Mouse (Mus musculus) kidney, adult 11 months (tissue): ENCODE data around the gene Ndc1.
"Not testable (repeated sequence)": the region's sequence is repeated elsewhere in the genome, so short reads cannot be mapped to it uniquely, and the experiment has no call there.

Experiments
- DNase-seq: peaks from one replicate; pipeline ENCODE4 v3.0.0; 2022

Ndc1 gene

GRCm38 (mm10) chr4:107366408-107366807, 1.2 kb upstream of the Ndc1 start:
- DNase-seq, result not testable (repeated sequence)

- DNase-seq, result no peak
Measured at GRCm38 (mm10) chr4:107372304-107372703, 4.7 kb downstream of the Ndc1 start.

- no peak for DNase-seq
Measured at GRCm38 (mm10) chr4:107374677-107375076, 7.1 kb downstream of the Ndc1 start.

- DNase-seq, result peak; percentile 72
Measured at GRCm38 (mm10) chr4:107378954-107379353, 11.4 kb downstream of the Ndc1 start.

GRCm38 (mm10) chr4:107380871-107381270, 13.3 kb downstream of the Ndc1 start:
- DNase-seq, result no peak

GRCm38 (mm10) chr4:107387038-107387437, 19.5 kb downstream of the Ndc1 start:
- DNase-seq, result peak; percentile 45

- no peak for DNase-seq
Measured at GRCm38 (mm10) chr4:107387465-107387864, 19.9 kb downstream of the Ndc1 start.

GRCm38 (mm10) chr4:107388291-107388690, 20.7 kb downstream of the Ndc1 start:
- DNase-seq, result peak; percentile 69

GRCm38 (mm10) chr4:107389345-107389744, 21.8 kb downstream of the Ndc1 start:
- no peak for DNase-seq

- DNase-seq, result no peak
Measured at GRCm38 (mm10) chr4:107393771-107394170, 26.2 kb downstream of the Ndc1 start.

- no peak for DNase-seq
Measured at GRCm38 (mm10) chr4:107420202-107420601, 52.6 kb downstream of the Ndc1 start.

- DNase-seq, result no peak
Measured at GRCm38 (mm10) chr4:107421711-107422110, 54.1 kb downstream of the Ndc1 start.

- peak; percentile 25 for DNase-seq
Measured at GRCm38 (mm10) chr4:107422176-107422575, 54.6 kb downstream of the Ndc1 start.

- DNase-seq, result no peak
Measured at GRCm38 (mm10) chr4:107425616-107426015, 58.0 kb downstream of the Ndc1 start.

- DNase-seq, result no peak
Measured at GRCm38 (mm10) chr4:107426631-107427030, 59.0 kb downstream of the Ndc1 start.

GRCm38 (mm10) chr4:107432717-107433116, 65.1 kb downstream of the Ndc1 start:
- DNase-seq, result no peak

GRCm38 (mm10) chr4:107433998-107434355, 66.4 kb downstream of the Ndc1 start:
- no peak for DNase-seq

GRCm38 (mm10) chr4:107434356-107435237, 67.0 kb downstream of the Ndc1 start, which contains the start of gene Glis1:
Gene Glis1 (plus strand): TSS chr4:107434591.
- peak; percentile 82 for DNase-seq

- DNase-seq, result no peak
Measured at GRCm38 (mm10) chr4:107435238-107435946, 67.8 kb downstream of the Ndc1 start.

- peak; percentile 80 for DNase-seq
Measured at GRCm38 (mm10) chr4:107436476-107436875, 68.9 kb downstream of the Ndc1 start.

GRCm38 (mm10) chr4:107438741-107439140, 71.2 kb downstream of the Ndc1 start:
- DNase-seq, result peak; percentile 26

GRCm38 (mm10) chr4:107440306-107440705, 72.7 kb downstream of the Ndc1 start:
- peak; percentile 69 for DNase-seq

GRCm38 (mm10) chr4:107442288-107442687, 74.7 kb downstream of the Ndc1 start:
- DNase-seq, result peak; percentile 73

GRCm38 (mm10) chr4:107442891-107443483, 75.4 kb downstream of the Ndc1 start:
- no peak for DNase-seq
